Mouse (Mus musculus): ENCODE data around the gene Azgp1. TPM values are rescaled to one million over a fixed set of nuclear protein-coding genes. Genes with fewer than 3 reads are reported as not detected.

Gene Azgp1
- total RNA-seq (2023) = under 1 TPM; 0.64 to 0.91 TPM

DNA sequence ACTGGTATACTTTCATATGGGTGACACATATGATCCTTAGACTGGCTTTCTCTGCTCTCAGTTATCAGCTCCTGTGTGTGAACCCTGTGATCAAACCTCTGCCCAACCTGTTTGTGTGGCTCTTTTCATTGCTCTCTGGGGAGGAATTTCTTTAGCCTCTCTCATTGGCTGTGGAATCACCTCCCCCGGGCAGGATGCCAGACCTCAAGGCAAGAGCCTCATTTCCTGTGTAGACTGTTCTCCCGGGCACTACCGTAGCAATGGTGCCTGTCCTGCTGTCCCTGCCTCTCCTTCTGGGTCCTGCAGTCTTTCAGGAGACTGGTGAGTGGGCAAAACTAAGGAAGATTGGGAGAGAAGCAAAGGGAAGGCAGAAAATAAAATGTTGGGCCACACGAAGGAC is at the start of gene Azgp1:
TSS of gene Azgp1 (plus strand) at position 221 of the 400 bp plus-strand sequence.

DNA sequence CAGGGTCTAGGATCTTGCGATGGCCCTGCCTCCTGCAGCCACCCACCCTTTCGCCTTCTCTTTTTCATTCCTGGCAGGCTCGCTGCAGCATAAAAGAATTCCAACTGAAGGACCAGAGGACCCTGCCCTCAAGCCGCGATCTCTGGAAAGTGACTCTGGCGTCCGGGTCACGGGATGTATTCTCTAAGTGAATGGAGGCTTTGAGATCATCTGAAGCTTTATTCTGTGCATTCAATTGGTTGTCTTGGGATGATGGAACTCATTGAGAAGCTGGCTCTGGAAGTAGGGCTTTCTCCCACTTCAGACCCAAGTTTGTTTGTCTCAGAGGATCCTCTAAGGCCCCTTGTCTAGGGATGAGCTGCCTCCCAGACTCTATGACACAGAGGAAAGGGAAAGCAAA is 18.4 kb upstream of the Azgp1 start, which contains the start of gene Gjc3:
TSS of gene Gjc3 (minus strand) at position 154 of the 400 bp plus-strand sequence.

DNA sequence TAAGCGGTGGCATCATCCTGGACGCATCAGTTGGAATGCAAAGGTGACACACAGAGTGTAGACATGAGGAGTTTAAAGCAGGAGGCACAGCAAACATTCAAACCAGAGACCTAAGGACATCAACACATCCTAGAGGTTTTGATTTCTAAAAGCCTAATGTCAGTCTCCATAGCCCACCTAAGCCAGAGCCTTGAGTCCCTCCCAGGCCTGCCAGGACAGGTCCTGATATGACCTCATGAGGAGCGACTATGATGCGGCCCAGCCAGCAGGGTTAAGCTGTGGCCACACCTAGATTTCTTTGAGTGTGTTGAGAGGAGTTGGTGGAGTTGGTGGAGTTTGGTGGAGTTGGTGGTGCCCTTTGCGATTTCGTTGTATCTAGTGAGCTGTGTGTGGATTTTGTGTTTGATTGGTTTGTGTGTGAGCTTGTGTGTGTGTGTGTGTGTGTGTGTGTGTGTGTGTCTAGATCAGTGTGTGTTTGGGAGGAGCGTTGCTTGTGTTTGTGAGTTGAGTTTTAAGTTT is 39.7 kb downstream of the Azgp1 start, which contains the start of the genes Smok3a and Smok3b:
TSS of gene Smok3a (plus strand) at position 301 of the 519 bp plus-strand sequence.
TSS of gene Smok3b (plus strand) at position 469 of the 519 bp plus-strand sequence.

Other genes starting within 250 kb of the Azgp1 start
- gene Nyap1, start 239.9 kb upstream of the Azgp1 start, total RNA-seq (2023) = 1 to 10 TPM in 1 of 2 experiments, under 1 TPM in 1; 0.60 to 1.1 TPM
- gene Tsc22d4, start 235.8 kb upstream of the Azgp1 start, total RNA-seq (2023) = 100 to 1,000 TPM; 304 to 318 TPM
- 10 to 100 TPM; 29.2 to 34.9 TPM for gene Ppp1r35, start 202.7 kb upstream of the Azgp1 start, total RNA-seq (2023)
- 10 to 100 TPM; 32.5 to 35.7 TPM for gene Mepce, start 193.9 kb upstream of the Azgp1 start, total RNA-seq (2023)
- 1 to 10 TPM; 2.8 to 3.3 TPM for gene Zcwpw1, start 193.7 kb upstream of the Azgp1 start, total RNA-seq (2023)
- 100 to 1,000 TPM; 361 to 394 TPM for gene Pilra, start 145.2 kb upstream of the Azgp1 start, total RNA-seq (2023)
- 100 to 1,000 TPM; 203 to 212 TPM for gene Pilrb1, start 123.4 kb upstream of the Azgp1 start, total RNA-seq (2023)
- 100 to 1,000 TPM; 258 to 269 TPM for gene Pilrb2, start 109.7 kb upstream of the Azgp1 start, total RNA-seq (2023)
- gene Cyp3a13, start 59.9 kb upstream of the Azgp1 start, total RNA-seq (2023) = not detected
- gene Gjc3, start 18.4 kb upstream of the Azgp1 start, total RNA-seq (2023) = not detected
- not detected for gene Smok3a, start 39.7 kb downstream of the Azgp1 start, total RNA-seq (2023)
- not detected for gene Smok3b, start 39.9 kb downstream of the Azgp1 start, total RNA-seq (2023)
- not detected for gene Smok3c, start 71.7 kb downstream of the Azgp1 start, total RNA-seq (2023)
- 1 to 10 TPM; 6.8 to 8.4 TPM for gene Zkscan1, start 103.6 kb downstream of the Azgp1 start, total RNA-seq (2023)
- gene Zscan21, start 135.4 kb downstream of the Azgp1 start, total RNA-seq (2023) = 1 to 10 TPM; 5.3 to 6.4 TPM
- gene Zfp113, start 174.2 kb downstream of the Azgp1 start, total RNA-seq (2023) = 1 to 10 TPM; 4.4 to 4.8 TPM
- 10 to 100 TPM; 40.2 to 44.5 TPM for gene Cops6, start 179.6 kb downstream of the Azgp1 start, total RNA-seq (2023)
- 10 to 100 TPM; 24.8 to 30.5 TPM for gene Ap4m1, start 190.5 kb downstream of the Azgp1 start, total RNA-seq (2023)
- gene Mcm7, start 190.9 kb downstream of the Azgp1 start, total RNA-seq (2023) = 100 to 1,000 TPM; 136 to 138 TPM
- 10 to 100 TPM; 23.3 to 24.1 TPM for gene Taf6, start 205.9 kb downstream of the Azgp1 start, total RNA-seq (2023)
- 10 to 100 TPM in 1 of 2 experiments, 1 to 10 TPM in 1; 9.4 to 14.5 TPM for gene Cnpy4, start 206.0 kb downstream of the Azgp1 start, total RNA-seq (2023)
- 1 to 10 TPM; 4.1 to 4.8 TPM for gene Mblac1, start 212.8 kb downstream of the Azgp1 start, total RNA-seq (2023)
- gene Nxpe5, start 244.4 kb downstream of the Azgp1 start, total RNA-seq (2023) = under 1 TPM; 0.64 to 0.75 TPM

All from neutrophil, adult 59 days (primary cell).